Mouse (Mus musculus): Measurements from ENCODE around the gene Rab43. TPM values are rescaled to one million over a fixed set of nuclear protein-coding genes. Genes with fewer than 3 reads are reported as not detected.

Gene Rab43
- polyA plus RNA-seq, 1 experiment from 2014 or later: 12.5 TPM

DNA sequence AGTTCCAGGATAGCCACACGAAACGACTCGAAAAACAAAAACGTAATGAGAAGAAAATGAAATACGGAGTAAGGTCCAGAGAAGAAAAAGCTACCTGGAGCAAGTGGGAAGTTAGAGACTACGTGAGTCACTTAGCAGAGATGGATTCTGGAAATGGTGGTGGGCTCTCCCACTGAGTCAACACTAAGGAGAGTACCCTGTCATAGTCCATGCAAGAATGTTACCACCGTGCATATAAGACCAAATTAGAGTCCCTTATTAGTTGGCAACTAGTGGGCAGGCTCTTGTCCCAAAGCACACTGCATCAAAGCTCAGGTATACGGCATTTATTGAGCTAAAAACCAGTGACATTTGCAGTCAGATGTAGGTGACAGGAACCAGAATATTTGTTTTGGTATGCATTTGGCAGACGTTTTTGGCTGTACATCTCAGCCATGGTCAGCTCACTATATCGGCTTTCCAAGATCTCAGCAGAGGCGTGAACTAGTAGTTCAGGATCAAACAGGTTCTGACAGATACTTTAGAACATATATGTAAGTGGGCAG lies 27.9 kb upstream of the Rab43 start:
- no peak overlapping the region for H3K27ac ChIP-seq
- H3K36me3 ChIP-seq: peaks cover 33% of the 10 kb centered on the region
- ATAC-seq (ENCODE audit: insufficient number of reproducible peaks, low FRiP score, low TSS enrichment, low read depth): no peak

DNA sequence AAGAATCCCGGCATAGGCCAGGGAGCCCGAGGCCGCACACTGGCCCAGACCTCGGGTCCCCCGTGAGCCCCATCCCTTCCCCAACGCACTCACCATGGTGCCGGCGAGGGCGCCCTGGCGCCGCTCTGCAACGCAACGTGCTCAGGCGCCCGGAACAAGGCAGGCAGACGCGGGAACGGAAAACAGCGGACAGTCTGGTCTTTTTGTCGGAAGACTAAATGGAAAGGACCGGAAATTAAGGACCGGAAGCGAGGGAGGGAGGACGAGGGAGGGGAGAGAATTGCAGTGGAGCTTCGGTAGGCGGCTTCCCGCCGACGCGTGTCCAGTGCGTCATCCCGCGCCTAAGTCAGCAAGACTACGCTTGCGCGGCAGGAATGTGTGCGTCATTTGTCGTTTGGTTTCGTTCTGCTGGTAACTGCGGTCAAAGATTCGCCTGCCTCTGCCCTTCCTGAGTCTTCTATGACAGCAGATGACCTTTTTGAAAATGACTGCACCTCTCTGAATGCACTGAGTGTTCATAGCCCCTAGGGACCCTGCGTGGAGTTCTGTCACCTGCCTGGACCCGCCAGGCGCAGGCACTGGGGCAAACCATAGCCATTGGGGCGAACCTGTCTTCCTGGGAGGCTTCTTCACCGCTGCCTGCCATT lies 26.7 kb upstream of the Rab43 start, which contains the start of gene Isy1:
Isy1 (minus strand) TSS at position 248 of the 647 bp plus-strand sequence.
- Histone ChIP-seq H3K36me3 (peaks cover 31% of the 10 kb centered on the region), H3K9me3 (no peaks in the 10 kb centered on the region), H3K4me3 (peak within 1 kb of the TSS; percentile 83), H3K4me2 (peak within 1 kb of the TSS; percentile 80), H3K27me3 (no peaks in the 10 kb centered on the region), H3K27ac (peak within 1 kb of the TSS; percentile 95), H3K4me1 (peaks cover 12% of the 10 kb centered on the region; the same call in 1 of the 2 replicates), H3K9ac (peak within 1 kb of the TSS; percentile 85)
- WGBS: under 1% methylated on average over 46 of the region's 46 CpGs
- peak; percentile 95 for ATAC-seq (ENCODE audit: insufficient number of reproducible peaks, low FRiP score, low TSS enrichment, low read depth)

More for the DNA sequence above, 27.9 kb upstream of the Rab43 start:
- WGBS: 54% methylated on average over 11 of the region's 11 CpGs
- Histone ChIP-seq H3K9me3 (no peaks in the 10 kb centered on the region), H3K4me2 (no peak overlapping the region), H3K27me3 (no peaks in the 10 kb centered on the region), H3K9ac (no peak overlapping the region), H3K4me3 (no peak overlapping the region), H3K4me1 (peaks cover 12% of the 10 kb centered on the region; the same call in 1 of the 2 replicates)

DNA sequence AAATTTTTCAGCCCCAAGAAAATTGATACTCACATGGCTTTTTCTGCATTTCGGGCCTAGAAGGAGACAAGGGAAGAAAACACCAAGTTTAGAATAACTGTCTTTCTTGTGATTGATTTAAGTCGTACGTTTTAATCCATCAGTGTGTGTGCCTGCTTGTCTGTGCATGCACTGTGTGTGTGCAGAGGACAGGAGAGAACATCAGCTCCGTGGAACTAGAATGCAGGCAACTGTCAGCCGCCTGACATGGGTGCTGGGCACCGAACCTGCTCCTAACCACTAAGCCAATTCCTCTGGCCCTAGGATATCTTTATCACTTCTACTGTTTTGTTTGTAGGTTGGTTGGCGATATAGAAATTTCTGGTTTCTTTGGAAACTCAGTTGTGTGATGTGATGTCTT lies 23.7 kb upstream of the Rab43 start, which contains the start of gene Gm45140:
Gm45140 (minus strand) TSS at position 101 of the 400 bp plus-strand sequence.
- Histone ChIP-seq H3K27me3 (no peaks in the 10 kb centered on the region), H3K4me1 (peaks cover 12% of the 10 kb centered on the region; the same call in 1 of the 2 replicates), H3K9me3 (no peaks in the 10 kb centered on the region), H3K4me3 (no peak within 1 kb of the TSS), H3K27ac (no peak within 1 kb of the TSS), H3K4me2 (no peak within 1 kb of the TSS), H3K9ac (no peak within 1 kb of the TSS), H3K36me3 (peaks cover 33% of the 10 kb centered on the region)
- no peak for ATAC-seq (ENCODE audit: insufficient number of reproducible peaks, low FRiP score, low TSS enrichment, low read depth)
- 91% methylated on average over 7 of the region's 7 CpGs for WGBS

DNA sequence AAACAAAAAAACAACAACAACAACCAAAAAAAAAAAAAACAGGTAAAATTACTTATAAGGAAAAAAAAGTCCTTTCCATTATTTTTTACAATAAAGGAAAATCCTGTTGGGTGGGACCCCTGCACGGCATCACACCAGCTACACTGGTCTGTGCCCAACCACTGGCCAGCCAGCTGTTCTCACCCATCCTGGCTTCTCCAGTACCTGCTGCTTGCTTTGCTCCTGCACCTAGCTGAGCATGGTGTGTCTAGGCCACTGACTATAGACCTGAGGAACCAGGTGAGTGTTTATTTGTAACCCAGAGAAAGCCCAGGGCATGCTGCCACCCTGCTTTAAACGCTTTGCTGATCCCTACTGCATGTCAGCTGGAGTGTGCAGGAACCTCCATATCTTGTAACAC lies 8.4 kb upstream of the Rab43 start:
- H3K4me1 ChIP-seq: no peaks in the 10 kb centered on the region
- H3K4me3 ChIP-seq: no peak overlapping the region
- 91% methylated on average over 2 of the region's 2 CpGs for WGBS
- H3K36me3 ChIP-seq: peaks cover 88% of the 10 kb centered on the region
- H3K4me2 ChIP-seq: no peak overlapping the region
- no peaks in the 10 kb centered on the region for H3K9me3 ChIP-seq
- no peaks in the 10 kb centered on the region for H3K27me3 ChIP-seq
- no peak overlapping the region for H3K27ac ChIP-seq
- H3K9ac ChIP-seq: no peak overlapping the region
- ATAC-seq (ENCODE audit: insufficient number of reproducible peaks, low FRiP score, low TSS enrichment, low read depth): no peak

DNA sequence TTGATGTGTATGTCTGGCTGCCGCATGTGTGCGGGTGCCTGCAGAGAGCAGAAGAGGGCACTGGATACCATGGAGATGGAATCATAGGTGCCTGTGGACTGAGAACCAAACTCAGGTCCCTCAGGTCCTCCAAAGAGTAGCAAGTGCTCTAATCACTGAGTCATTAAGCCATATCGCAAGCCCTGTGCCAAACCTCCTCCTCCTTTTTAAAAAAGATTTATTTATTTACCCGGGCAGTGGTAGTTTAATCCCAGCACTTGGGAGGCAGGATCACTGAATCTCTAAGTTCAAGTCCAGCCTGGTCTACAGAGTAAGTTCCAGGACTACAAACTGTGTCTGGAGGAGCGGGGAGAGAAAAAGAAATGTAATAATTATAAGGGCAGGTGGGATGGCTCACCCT lies 2.5 kb upstream of the Rab43 start:
- ATAC-seq (ENCODE audit: insufficient number of reproducible peaks, low FRiP score, low TSS enrichment, low read depth): no peak
- Histone ChIP-seq H3K27me3 (no peaks in the 10 kb centered on the region), H3K4me2 (no peak overlapping the region), H3K36me3 (peaks cover 43% of the 10 kb centered on the region), H3K9me3 (no peaks in the 10 kb centered on the region), H3K27ac (no peak overlapping the region), H3K4me1 (peaks cover 22% of the 10 kb centered on the region), H3K9ac (no peak overlapping the region), H3K4me3 (no peak overlapping the region)
- 89% methylated on average over 5 of the region's 5 CpGs for WGBS

DNA sequence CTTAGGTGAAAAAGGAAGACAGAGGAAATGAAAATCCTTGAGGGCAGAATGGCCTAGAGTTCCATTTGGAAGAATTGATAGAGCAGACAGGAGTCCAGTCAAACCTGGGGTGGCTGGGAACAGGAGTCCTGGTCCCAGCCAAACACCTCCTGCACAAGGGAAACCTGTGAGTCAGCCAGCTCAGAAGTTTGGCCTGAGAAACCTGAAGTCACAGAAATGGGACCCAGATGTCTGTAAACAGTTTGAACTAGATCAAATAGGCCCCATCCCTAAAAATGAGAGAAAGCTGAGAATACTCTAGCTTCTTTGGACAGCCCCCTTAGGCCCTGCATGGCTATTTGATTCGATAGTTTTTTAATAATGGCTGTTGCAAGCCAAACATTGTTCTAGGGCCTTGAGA lies 692 bp upstream of the Rab43 start:
- Histone ChIP-seq H3K4me2 (peak overlapping the region; percentile 90), H3K4me1 (peaks cover 25% of the 10 kb centered on the region), H3K9me3 (no peaks in the 10 kb centered on the region), H3K27ac (peak overlapping the region; percentile 84), H3K9ac (no peak overlapping the region), H3K36me3 (peaks cover 25% of the 10 kb centered on the region), H3K27me3 (no peaks in the 10 kb centered on the region), H3K4me3 (peak overlapping the region; percentile 81; the same call in 1 of the 2 replicates)
- no peak for ATAC-seq (ENCODE audit: insufficient number of reproducible peaks, low FRiP score, low TSS enrichment, low read depth)
- WGBS: 67% methylated on average over 1 of the region's 1 CpGs

DNA sequence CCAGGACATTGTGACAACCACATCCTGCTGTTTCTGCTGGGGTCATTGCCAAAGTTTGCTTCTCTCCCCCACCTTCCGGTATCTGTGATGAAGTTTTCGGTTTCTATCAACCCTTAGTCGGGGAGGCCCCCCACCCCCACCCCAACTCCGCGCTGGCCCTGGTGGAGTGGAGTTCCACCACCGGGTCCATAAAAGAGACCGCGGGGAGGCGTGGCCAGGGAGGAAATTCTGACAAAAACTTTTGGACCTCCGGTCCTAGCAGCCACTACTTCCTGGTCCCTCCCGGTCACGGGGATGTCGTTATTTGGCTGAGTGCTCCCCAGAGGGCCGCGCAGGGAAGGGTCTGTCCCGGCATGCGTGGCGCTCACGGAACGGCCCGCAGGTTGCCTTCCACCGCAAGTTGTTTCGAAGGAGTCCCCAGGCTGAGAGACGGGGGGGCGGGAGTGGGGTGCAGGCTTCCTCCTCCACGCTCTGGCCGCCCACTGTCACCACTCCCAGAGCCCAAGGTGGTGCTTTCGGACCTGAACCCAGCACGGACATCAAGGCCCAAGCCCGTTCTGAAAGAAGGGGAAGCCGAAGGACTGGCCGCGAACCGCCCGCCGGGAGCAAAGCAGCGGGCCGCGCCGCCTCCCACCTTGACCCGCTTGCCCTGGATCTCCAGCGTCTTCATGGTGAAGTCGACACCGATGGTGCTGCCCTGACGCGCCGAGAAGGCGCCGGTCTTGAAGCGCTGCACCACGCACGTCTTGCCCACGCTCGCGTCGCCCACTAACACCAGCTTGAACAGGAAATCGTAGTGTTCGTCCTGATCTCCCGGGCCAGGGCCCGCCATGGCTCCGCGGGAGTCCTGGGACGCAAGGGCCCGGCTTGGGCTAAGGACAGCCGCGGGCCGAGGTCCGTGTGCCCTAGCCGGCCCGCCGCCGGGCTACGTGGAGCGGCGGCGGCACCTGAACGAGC lies 973 bp downstream of the Rab43 start:
- peak; percentile 59 for ATAC-seq (ENCODE audit: insufficient number of reproducible peaks, low FRiP score, low TSS enrichment, low read depth)
- WGBS: under 1% methylated on average over 77 of the region's 77 CpGs
- Histone ChIP-seq H3K27ac (peak overlapping the region; percentile 85), H3K9me3 (no peaks in the 10 kb centered on the region), H3K27me3 (no peaks in the 10 kb centered on the region), H3K36me3 (peaks cover 8% of the 10 kb centered on the region; the same call in 1 of the 2 replicates), H3K4me2 (peak overlapping the region; percentile 90), H3K9ac (peak overlapping the region; percentile 76), H3K4me3 (peak overlapping the region; percentile 81), H3K4me1 (peaks cover 25% of the 10 kb centered on the region)

DNA sequence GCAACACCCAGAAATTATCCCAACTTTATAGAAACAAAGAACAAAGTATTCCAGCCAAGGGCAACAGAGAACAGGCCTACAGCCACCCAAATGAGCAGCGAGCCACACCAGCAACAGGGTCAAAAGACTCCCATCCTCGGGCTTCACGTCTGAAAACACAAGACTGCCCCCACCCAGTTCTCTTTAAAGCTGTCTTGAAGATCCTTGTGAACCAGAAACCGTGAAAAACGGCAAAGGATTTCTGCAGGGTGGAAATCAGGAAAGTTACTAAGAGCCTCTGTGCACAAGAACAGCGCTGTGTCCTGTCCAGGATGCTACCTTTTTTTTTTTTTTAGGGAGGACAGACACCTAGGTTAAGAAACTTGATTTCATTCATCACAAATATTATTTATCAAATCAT lies 1.7 kb downstream of the Rab43 start:
- Histone ChIP-seq H3K27me3 (no peaks in the 10 kb centered on the region), H3K4me3 (peak overlapping the region; percentile 81), H3K36me3 (peaks cover 3% of the 10 kb centered on the region; the same call in 1 of the 2 replicates), H3K27ac (0 out of 2 replicates have a peak overlapping the region, but pooled peaks have one; percentile 22), H3K4me2 (peak overlapping the region; percentile 90), H3K9ac (peak overlapping the region; percentile 76; the same call in 1 of the 2 replicates), H3K9me3 (no peaks in the 10 kb centered on the region), H3K4me1 (peaks cover 25% of the 10 kb centered on the region)
- ATAC-seq (ENCODE audit: insufficient number of reproducible peaks, low FRiP score, low TSS enrichment, low read depth): no peak
- 37% methylated on average over 6 of the region's 6 CpGs for WGBS

DNA sequence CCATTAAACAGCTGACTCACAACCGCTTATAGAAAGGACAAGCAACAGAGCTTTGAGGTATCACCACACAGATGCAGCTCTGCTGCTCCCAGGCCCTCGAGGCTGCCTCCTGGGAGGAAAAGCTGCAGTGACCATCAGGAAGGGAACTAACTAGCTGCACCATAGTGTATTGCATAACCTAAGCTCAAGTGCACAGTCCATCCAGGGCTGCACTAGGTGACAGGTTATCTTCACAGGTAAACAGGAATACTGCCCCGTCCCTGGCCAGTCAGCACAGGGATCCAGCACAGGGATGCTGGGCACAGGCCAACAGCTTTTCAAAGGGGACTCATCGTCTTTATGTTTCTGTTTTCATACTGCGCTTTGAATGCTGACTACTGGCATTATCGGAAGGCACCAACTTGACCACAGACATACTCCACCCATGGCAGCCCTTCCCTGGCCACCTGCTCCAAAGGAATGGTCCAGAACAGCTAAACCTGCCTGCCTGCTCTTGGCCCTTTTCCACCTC lies 2.3 kb downstream of the Rab43 start:
- H3K27me3 ChIP-seq: no peaks in the 10 kb centered on the region
- peak overlapping the region; percentile 81; the same call in 1 of the 2 replicates for H3K4me3 ChIP-seq
- H3K27ac ChIP-seq: no peak overlapping the region
- H3K36me3 ChIP-seq: peaks cover 4% of the 10 kb centered on the region
- H3K4me2 ChIP-seq: peak overlapping the region; percentile 90; the same call in 1 of the 2 replicates
- H3K9ac ChIP-seq: no peak overlapping the region
- no peaks in the 10 kb centered on the region for H3K9me3 ChIP-seq
- 78% methylated on average over 6 of the region's 6 CpGs for WGBS
- no peak for ATAC-seq (ENCODE audit: insufficient number of reproducible peaks, low FRiP score, low TSS enrichment, low read depth)
- H3K4me1 ChIP-seq: peaks cover 25% of the 10 kb centered on the region

DNA sequence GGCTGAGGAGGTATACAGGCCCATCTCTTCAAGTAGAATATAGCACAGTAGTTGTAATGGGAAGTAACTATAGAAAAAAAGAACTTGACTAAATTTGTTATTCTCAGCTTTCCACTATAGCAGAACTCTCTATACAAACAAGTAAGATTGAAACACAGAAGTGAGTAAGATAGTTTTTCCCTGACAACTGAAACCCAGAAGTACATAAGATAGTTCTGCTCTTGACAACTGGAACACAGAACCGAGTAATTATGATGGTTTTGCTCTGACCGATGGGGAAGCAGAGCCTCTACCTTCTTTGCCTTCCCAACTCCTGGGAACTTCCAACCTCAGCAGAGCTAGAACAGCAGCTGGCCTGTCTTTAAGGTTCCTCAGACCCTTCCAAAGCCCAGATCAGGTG lies 2.8 kb downstream of the Rab43 start:
- peaks cover 25% of the 10 kb centered on the region for H3K4me1 ChIP-seq
- peaks cover 8% of the 10 kb centered on the region for H3K36me3 ChIP-seq
- no peaks in the 10 kb centered on the region for H3K27me3 ChIP-seq
- H3K27ac ChIP-seq: no peak overlapping the region
- WGBS: 85% methylated on average over 2 of the region's 2 CpGs
- H3K9me3 ChIP-seq: no peaks in the 10 kb centered on the region
- no peak overlapping the region for H3K9ac ChIP-seq
- no peak for ATAC-seq (ENCODE audit: insufficient number of reproducible peaks, low FRiP score, low TSS enrichment, low read depth)
- no peak overlapping the region for H3K4me3 ChIP-seq
- H3K4me2 ChIP-seq: no peak overlapping the region

DNA sequence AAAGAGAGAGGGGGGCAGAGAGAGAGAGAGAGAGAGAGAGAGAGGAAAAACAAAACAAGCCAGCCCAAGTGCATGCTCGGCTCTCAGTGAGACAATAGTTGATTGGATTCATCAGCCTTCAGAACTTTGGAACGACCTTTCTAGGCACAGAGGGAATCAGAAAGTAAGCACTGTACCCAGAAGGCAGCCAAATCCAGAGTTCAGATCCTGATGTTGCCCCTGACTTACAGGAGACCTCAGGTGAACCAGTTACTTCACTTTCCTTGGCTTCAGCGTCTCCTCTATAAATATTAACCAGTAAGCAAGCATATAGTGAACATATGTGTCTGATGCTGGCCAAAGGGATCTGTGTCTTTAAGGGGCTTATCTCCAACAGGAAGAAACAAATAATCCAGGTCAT lies 3.4 kb downstream of the Rab43 start:
- Histone ChIP-seq H3K4me3 (no peak overlapping the region), H3K4me1 (peaks cover 25% of the 10 kb centered on the region), H3K27me3 (no peaks in the 10 kb centered on the region), H3K36me3 (peaks cover 7% of the 10 kb centered on the region), H3K27ac (no peak overlapping the region), H3K4me2 (no peak overlapping the region), H3K9me3 (no peaks in the 10 kb centered on the region), H3K9ac (no peak overlapping the region)
- no peak for ATAC-seq (ENCODE audit: insufficient number of reproducible peaks, low FRiP score, low TSS enrichment, low read depth)
- WGBS: 76% methylated on average over 3 of the region's 3 CpGs

Measured in limb, embryonic 15.5 days (tissue).